Mouse (Mus musculus) urinary bladder, adult 18-20 months (tissue): ENCODE results near the gene Mrps34.

Experiments
- DNase-seq, 2 experiments: peaks; one replicate each; pipeline ENCODE4 v3.0.0; 2022; ENCODE audit warnings: low spot score in 2 of 2, mixed read lengths in 2 of 2

The Mrps34 gene

DNA sequence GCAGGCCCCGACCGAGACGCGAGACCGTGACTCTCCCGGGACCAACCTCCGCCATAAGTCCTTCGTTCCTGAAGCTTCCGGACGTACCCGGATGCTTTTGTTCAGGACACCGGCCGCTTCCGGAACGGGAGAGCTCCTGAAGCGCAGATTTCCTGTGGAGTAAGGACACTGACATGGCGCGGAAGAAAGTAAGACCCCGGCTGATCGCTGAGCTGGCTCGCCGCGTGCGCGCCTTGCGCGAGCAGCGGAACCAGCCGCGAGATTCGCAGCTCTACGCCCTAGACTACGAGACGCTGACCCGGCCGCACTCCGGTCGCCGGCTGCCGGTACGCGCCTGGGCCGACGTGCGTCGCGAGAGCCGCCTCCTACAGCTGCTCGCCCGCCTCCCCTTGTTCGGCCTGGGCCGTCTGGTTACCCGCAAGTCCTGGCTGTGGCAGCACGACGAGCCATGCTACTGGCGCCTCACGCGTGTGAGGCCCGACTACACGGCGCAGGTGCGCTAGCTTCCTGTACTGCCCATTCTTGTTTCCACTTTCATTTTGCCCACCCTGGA lies at the start of gene Mrps34, which contains the start of gene Eme2:
Gene Mrps34 (plus strand): TSS at position 122 of the 553 bp plus-strand sequence.
Gene Eme2 (minus strand): TSS at position 93 of the 553 bp plus-strand sequence.
- DNase-seq: peak; percentile 74 to 81

DNA sequence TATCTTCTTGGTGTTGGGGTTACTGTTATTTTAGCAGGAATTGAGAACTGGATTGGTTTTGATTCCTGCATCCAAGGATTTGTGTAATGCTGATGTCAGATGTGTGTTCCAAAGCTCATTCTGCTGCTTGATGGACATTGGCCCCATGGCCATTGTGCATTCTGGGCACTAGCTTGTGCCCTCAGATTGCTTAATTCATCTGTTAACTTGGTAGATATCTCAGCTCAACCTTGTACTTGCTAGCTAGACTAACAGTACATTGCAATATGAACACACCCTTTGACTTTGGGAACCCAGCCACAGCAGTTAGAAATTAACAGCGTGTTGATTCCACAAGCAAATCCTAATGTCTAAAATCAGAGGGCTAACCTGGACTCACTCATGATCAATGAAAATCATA lies 47.5 kb upstream of the Mrps34 start:
- no peak for DNase-seq

DNA sequence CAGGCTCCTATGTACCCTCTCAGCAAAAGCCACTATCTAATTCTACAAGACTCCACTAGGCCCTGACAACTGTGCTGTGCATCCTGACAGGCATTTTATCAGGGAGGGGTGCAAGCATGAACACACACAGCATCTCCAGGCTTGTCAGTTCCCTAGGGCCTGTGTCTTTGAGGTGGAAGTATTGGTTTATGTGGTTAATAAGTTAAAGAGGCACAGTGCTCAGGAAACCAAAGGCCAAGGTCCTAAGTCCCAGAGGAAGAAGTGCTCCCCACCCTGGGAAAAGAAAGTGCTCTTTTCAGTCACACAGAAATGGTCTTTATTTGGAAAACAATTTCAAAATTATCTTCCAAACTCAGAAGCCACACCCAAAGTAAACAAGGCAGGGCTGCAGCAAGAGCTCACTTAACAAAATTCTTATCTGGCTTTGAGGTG lies 46.3 kb upstream of the Mrps34 start:
- no peak for DNase-seq

DNA sequence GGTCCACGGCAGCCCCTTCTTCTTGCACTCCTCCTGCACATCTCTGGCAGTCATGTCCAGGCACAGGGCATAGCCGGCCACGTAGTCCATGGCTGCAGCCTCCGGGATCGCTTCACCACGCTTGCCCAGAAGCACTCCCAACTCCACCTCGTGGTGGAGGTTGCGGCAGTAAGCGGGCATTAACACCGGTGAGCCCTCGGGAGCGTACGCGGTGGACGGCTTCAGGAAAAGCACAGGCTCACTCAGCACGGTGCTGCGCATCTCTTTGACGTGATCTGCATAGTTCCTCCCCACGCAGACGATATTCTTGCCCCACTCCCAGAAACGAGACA lies 45.2 kb upstream of the Mrps34 start:
- no peak for DNase-seq

DNA sequence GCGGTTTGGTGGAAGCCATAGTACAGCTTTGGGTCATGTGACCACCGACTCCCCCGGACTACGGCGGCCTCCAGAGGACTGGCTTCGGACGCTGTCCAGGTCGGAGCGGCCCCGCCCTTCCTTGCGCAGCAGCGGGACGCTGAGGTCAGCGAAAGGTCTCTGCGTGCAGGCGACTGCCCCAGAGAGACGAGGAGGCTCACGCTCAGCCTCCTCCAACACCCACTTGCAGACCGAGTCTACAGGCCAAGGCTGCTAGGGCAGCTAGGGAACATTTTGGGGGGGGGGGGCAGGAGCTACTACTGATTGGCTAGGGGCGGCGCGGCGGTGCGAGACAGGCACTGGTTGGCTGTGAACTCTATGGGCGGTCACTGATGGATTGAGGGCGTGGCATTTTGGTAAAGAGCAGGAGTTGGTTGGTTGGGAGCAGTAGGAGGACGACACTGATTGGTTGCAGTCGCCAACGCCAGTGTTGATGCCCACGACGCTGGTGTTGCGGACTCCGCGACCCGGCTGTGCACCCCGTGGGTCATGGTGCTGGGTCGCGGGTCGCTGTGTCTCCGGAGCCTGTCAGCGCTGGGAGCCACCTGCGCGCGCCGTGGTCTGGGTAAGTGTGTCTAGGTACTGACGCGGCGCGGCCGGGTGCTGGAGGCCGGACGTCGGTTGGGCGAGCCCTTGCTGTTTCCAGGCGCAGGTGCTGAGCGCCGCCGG lies 44.7 kb upstream of the Mrps34 start, which contains the start of gene Fahd1:
Gene Fahd1 (minus strand): TSS at position 300 of the 708 bp plus-strand sequence.
- peak; percentile 95 to 96 for DNase-seq

DNA sequence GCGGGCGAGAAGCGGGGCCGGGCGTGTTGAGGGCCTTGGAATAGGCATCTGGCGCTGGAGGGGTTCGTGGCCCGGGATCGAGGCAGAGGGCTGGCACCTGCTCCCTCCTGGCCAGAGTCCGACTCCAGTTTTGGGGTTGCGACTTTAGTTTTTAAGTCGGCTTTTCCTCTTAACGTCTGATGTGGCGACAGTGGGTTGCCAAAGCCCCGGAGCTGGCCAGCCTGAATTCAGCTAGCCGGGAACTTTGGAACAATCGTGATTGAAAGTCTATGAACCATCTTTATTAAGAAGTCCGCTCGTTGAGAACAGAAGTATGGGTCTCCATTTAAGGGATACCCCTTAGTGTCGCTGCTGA lies 44.2 kb upstream of the Mrps34 start:
- DNase-seq: no peak

DNA sequence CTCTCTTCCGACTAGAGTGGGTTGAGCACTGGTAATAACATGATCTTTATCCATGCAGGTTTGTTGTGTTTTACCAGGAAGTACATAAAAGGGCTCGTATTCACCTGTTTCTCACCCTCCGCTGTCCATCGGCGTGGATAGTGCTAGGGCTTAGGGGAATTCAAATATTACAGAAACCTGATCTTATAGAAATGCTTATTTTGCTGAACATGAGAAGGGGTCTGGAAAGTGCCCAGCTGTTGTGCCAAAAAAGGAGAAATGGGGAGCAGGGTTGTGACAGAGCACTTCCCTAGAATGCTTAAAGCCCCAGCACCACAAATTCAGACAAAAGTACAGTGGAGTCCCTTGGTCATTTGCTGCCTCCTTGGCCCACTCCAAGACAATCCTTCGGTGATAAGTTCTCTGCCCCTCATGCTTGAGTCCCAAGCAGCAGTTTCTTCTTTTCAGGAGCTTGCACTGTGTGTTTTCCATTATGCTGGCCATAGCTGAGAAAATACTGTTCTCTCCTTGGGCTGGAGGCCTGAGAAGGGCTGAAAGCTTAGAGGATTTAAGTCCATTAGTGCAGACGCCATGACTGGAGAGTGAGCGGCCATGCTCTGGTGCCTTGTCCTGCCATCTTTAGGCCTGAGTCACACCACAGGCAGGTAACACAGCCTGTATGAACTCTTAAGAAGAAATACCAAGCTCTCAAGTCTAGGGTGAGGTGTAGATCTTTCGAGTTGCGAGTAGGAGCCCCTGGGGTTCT lies 43.4 kb upstream of the Mrps34 start:
- no peak for DNase-seq

DNA sequence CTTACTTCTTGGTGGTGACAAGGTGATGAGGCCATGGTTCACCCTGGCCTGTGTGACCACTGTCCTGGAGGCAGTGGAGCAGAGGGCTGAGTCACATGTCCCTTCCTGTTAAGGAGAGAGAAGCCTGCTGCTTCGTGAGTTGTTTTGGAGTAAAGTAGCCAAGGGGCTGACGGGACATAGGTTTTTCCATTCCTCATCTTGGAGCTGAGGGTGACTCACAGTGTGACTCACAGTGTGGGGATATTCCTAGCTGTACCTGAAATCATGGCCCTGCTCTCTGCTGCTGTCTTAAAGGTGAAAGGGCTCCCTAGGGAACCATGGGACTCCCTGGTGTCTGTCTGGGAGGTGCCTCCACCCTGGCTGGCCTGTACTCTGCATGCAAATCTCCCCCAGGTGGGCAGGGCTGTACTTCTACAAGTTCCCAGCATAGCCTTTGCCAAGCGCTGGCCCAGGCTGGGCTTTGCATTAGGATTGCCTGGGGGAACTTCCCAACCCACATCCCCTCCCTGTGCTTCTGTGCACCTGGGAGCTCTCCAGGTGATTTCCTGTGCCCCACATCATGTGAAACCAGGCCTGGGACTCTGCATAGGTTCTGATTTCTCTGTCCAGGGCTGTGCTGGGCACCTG lies 39.0 kb upstream of the Mrps34 start:
- no peak for DNase-seq

DNA sequence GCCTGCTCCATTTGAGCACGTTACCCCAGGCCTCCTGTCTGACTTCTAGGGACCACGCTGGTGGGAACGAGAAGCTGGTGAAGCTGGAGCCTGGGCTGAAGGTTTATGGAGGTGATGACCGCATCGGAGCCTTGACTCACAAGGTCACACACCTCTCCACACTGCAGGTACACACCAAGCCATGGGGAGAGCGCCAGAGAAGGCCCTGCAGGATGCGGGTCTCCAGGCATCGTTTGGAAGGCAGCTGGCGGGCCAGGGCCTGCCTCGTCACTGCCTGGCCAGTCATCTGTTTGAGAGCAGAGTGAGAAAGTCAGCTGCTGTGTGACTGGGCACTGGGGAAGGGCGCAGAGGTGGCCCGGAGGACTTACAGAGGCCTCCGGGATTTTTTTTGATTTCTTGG lies 38.3 kb upstream of the Mrps34 start:
- no peak for DNase-seq

DNA sequence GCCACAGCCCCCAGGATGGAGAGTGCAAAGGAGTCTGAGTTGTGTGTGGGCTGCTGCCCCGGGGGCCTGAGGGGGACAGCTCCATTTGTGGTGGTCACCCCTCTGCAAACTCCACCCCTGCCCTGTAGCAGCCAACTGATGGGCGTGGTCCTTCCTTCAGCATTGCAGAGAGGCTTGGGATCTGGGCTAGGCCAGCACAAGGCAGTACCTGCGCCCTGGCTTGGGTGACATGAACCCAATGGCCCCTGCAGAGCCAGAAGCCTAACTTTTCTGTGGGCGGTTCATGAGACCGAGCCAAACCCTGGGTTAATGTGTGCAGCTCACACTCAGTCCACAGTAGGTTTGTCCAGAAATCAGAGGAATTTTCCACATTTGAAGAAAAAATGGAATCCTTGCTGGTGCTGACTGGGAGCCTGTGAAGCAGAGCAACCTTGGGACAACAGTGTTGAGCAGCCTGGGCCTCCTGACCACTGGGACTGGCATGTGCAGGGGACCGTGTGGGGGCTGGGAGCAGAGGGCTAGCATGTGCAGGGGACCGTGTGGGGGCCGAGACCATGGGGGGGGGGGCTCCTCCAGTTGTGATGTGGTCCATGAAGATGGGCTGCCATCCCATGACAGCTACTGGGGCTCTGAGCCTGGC lies 37.0 kb upstream of the Mrps34 start:
- DNase-seq: no peak

DNA sequence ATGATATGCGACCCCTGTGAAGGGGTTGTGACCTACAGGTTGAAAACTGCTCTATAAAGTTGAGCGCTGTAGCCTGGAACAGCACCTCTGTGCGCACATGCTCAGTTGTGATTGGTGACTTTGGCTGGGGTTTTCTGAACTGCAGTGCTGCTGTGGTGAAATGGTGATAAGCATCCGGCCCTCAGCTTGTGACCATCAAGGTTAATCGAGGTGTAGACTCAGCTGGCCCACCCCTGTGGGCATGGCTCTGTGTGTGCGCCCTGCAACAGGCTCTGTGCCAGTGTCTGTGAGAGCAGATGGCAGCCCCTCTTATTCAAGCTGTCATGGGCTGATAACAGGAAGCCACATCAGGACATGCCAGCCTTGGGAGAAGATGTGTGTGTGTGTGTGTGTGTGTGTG lies 35.9 kb upstream of the Mrps34 start:
- no peak for DNase-seq

DNA sequence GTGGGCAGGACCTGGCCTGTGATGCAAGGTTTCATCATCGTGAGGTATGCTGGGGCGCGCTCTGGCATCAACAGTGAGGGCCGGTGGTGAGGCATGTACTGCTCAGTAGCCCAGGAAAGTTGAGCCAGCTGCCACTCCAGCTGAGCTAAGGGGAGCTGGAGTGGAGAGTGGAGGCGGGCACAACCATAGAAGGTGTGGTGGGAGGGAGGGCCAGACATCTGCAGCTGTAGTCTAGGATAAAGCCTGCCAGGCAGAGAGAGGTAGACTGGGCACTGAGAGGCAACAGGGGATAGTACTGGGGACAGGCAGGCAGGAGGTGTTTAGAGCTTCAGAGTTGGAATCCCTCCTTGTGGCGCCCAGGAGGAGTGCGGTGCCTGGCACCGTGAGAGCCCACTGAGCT lies 34.8 kb upstream of the Mrps34 start:
- no peak for DNase-seq

DNA sequence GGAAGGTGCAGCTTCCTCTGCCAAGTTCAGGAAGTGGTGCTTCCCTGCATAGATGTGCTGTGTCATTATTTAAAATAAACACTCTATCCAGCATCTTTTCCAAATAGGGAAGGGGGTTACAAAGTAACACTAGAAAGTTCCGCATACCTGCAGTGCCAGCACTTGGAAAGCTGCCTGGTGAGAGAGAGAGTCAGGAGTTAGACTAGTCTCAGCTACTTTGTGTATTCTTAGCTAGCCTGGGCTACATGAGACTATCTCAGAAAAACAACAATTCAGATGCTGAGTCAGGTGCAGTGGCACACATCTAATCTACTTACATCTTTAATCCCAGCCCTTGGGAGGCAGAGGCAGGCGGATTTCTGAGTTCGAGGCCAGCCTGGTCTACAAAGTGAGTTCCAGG lies 33.1 kb upstream of the Mrps34 start:
- DNase-seq: no peak

DNA sequence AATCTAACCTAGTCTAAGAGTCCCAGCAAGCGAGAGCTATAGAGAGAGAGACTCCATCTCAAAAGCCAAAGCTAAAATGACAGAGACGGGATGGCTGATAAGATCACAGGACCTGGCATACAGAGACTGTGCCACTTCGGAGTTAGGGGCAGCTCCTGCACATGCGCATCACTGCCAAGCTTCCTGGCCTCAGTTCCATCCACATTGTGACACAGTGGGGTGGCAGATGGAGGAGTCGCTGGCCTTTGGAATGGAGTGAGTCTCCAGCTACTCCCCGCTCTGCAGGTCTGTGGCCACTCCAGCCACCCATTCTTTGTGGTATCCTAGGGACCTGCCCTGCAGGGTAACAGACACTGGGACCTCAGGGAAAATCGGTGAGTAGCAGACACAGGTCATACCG lies 29.1 kb upstream of the Mrps34 start, which contains the start of gene Igfals:
Gene Igfals (plus strand): TSS at position 222 of the 400 bp plus-strand sequence.
- no peak for DNase-seq

DNA sequence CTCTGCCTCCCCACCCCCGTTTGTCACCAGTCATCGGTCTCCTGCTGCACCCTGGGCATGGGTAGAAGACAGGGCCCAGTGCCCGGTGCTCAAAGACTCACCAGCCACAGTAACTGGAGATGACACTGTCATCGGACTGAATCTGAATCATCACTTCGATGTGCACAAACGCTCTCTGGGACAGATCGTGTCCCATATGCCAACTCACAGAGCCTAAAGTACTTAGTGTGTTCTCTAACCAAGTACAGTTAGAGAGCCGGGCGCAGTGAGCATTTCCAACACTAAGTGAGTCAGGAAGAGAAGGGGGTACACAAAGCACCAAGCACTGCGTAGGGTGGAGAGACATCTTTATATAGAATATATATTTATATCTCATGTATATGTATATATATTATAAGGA lies 27.0 kb upstream of the Mrps34 start:
- DNase-seq: no peak

DNA sequence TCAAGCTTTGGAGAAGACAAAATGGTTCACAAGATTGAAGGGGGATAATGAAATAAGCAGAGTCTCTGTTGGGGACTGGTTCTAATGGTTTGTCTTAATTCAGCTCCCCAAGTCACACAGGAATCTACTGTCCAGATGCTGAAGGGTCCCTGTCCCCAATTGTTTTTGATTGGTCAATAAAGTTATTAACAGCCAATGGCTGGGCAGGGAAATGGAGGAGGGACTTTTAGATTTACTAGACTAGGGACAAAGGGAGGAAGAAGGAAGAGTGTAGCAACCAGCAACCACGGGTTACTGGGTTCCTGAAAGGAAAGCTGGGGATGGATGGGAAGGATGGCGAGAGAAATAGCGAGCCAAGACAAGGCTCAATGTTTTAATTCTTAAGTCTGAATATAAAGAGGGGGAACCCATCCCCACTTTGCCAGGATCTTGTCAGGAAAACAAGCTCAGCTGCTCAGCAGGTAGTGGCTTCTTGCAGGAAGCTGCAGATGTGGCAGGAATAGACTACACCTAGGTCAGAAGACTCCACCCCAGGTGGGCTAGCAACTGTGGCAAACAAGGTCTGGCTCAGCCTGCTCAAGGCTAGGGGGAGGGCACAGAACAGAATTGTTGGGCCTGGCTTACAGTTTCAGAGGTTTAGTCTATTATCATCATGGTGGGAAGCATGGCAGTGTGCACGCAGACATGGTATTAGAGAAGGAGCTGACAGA lies 21.1 kb upstream of the Mrps34 start:
- no peak for DNase-seq

DNA sequence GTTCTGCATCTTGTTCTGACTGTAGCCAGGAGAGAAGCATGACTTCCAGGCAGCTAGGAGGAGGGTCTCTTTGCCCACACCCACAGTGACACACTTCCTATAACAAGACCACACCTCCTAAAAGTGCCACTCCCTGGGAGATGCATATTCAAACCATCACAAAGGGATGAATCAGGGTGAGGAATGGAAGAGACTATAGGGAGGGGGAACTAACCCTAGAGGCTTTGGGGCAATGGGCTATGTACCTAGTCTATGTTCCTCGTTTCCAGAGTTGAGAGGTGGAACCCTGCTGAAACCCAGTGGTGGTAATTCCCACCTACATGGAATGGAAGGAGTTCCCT lies 20.5 kb upstream of the Mrps34 start:
- no peak for DNase-seq

DNA sequence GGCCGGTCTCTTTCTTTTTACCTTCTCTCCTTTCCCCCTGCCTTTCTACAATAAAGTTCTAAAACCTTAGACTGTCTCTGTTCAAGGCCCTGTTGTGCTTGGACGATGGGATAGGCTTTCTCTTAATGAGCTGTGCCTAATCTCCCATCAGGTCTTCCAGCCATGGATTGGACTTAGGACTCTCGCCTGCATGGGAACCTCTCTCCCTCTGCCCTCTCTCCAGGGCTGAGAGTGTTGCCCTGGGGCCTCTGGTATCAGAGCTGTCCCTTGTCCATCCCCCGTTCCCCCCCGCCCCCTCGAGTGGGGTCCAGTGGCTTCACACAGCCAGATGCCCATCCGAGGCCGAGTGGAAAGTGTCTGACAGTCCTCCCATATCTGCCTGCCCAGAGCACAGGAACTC lies 19.9 kb upstream of the Mrps34 start:
- no peak for DNase-seq

DNA sequence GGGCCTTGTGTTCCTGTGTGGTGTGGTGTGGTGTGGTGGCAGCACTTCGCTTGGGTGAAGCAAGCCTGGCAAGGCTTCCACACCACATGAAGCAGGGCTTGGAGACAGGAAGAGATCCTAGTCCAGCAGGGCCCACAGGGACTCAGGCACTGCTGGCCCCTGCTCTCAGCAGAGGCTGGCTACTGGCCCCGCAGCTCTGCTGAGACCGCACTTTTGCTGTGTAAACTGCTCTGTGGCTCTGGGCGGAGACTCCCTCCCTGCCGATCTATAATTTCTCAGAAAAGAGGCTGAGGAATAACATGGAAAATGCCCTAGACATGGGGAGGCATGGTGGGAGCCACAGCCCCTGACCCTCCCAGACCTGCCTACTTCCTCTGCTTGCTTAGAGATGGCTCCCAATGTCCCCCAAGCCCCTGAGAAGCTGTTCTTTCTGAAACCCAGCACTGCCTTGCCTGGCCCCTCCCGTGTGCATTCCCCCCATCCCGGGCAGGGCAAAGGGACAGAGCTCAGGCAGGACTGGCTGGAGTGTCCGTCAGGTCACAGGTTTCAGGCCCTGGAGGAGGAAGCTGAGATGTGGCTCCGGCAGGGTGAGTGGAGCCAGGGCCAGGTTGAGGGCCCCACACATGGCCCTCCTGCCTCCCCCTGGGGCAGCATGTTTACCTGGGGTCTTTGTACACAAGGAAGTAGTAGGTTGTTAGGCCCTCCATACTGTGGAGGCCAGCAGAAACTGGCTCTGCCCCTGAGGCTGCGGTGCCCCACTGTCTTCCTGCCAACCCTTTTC lies 17.4 kb upstream of the Mrps34 start:
- DNase-seq: no peak

DNA sequence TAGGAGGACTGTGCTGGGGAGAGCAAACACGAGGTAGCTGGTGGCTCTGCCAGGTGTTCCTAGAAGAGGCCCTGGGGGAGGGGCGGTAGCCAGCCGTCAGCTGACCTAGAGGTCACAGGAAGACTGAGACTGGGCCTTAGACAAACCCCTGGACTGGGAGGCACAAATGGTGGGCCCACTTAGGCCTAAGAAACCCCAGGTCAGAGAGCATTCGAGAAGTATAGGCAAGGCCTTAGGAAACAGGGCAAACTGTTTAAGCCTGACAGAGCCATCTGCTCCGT lies 16.9 kb upstream of the Mrps34 start:
- DNase-seq: no peak

DNA sequence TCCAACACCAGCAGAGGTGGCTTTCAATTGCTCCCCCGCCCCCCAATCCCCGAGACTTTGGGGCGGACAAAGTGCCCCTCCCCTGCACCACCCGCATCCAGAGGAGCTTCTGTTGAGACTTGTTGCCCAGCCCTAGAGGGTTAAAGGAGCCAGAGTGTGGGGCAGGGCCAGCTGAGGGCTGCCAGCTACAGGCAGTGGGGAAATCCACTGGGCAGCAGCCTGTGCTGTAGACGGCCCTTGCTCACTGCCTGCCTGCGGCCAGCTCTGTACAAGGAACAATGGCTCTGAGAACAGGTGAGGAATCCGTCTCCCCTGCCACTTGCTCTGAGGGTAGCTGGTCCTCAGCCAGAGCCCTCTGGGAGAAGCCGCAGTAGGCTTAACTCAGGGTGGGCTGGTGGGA lies 16.4 kb upstream of the Mrps34 start:
- no peak for DNase-seq
